Mouse (Mus musculus) cerebellum, adult 2 months (tissue): Measurements from ENCODE around the gene Dock9. TPM values are rescaled to one million over a fixed set of nuclear protein-coding genes. Genes with fewer than 3 reads are reported as not detected.

Source experiments
- DNase-seq, 2 experiments: peaks; one replicate each; pipeline ENCODE4 v3.0.0; 2021
- H3K27ac ChIP-seq: fragments of 200-500 bp; 2 replicates; pipeline ENCODE4 v1.5.1; 2012; ENCODE audit warnings: low read length, control low read depth, inconsistent platforms; ENCODE audit not compliant: insufficient read depth
- H3K27me3 ChIP-seq: fragments of 200-500 bp; 2 replicates; pipeline ENCODE4 v1.6.1; 2012; ENCODE audit warnings: inconsistent platforms, mild to moderate bottlenecking, low read length, moderate library complexity; ENCODE audit not compliant: control insufficient read depth, insufficient read depth
- H3K4me1 ChIP-seq: fragments of 200-500 bp; 2 replicates; pipeline ENCODE4 v1.6.1; 2011; ENCODE audit warnings: low read length; ENCODE audit not compliant: control insufficient read depth, insufficient read depth
- H3K4me3 ChIP-seq: fragments of 200-500 bp; replicated peaks from 2 replicates; pipeline ENCODE3; 2011; ENCODE audit warnings: mild to moderate bottlenecking, low read depth, low read length, control low read depth; ENCODE audit not compliant: insufficient read depth
- CTCF ChIP-seq: fragments of 200-500 bp; IDR thresholded peaks from 2 replicates; pipeline ENCODE4 v1.5.1; 2011; ENCODE audit warnings: low read depth, mild to moderate bottlenecking, control low read depth, low read length, moderate library complexity, borderline replicate concordance; ENCODE audit not compliant: insufficient read depth
- POLR2A ChIP-seq: fragments of 200-500 bp; IDR thresholded peaks from 2 replicates; pipeline ENCODE4 v1.6.1; 2011; ENCODE audit warnings: low read length, control low read depth, borderline replicate concordance; ENCODE audit not compliant: insufficient read depth
- WGBS: fragments of 180-500 bp; shearing (Covaris S2); methylation state at CpG from one replicate; pipeline ENCODE4 v1.1.7; 2018; 5-methylcytosine and 5-hydroxymethylcytosine counted together
- polyA plus RNA-seq: library from polyadenylated mRNA; depleted of rRNA; stranded (reverse); fragments of >200 nt; gene quantifications from 2 replicates; pipeline ENCODE4 v1.2.3, GENCODE M21; 2012

Gene Dock9
- polyA plus RNA-seq, 1 experiment, result 140 TPM

- no peak overlapping the region for H3K4me3 ChIP-seq
- TF ChIP-seq CTCF, result no peak
- no peak for TF ChIP-seq POLR2A
- WGBS, result 82% methylated on average over 6 of the region's 6 CpGs
Observed at GRCm38 (mm10) chr14:121597073-121597472, 200.6 kb downstream of the Dock9 start.

GRCm38 (mm10) chr14:121596631-121597030 lies 201.0 kb downstream of the Dock9 start:
- Histone ChIP-seq H3K27me3 (no peaks in the 10 kb centered on the region), H3K4me1 (peaks cover 9% of the 10 kb centered on the region; the same call in 1 of the 2 replicates), H3K27ac (peak overlapping the region; percentile 89), H3K4me3 (no peak overlapping the region)
- WGBS, result 14% methylated on average over 9 of the region's 9 CpGs
- TF ChIP-seq CTCF (no peak), POLR2A (no peak)
- peak; percentile 51 to 72 for DNase-seq

More at GRCm38 (mm10) chr14:121597073-121597472, 200.6 kb downstream of the Dock9 start:
- H3K4me1 ChIP-seq, result peaks cover 9% of the 10 kb centered on the region; the same call in 1 of the 2 replicates
- H3K27me3 ChIP-seq, result no peaks in the 10 kb centered on the region
- no peak for DNase-seq
- H3K27ac ChIP-seq, result peak overlapping the region; percentile 89

GRCm38 (mm10) chr14:121594684-121595083 lies 203.0 kb downstream of the Dock9 start:
- WGBS, result 69% methylated on average over 5 of the region's 5 CpGs

GRCm38 (mm10) chr14:121593313-121593929 lies 204.2 kb downstream of the Dock9 start:
- TF ChIP-seq CTCF, result no peak
- TF ChIP-seq POLR2A, result no peak
- WGBS, result 60% methylated on average over 10 of the region's 10 CpGs
- DNase-seq, result no peak
- H3K27me3 ChIP-seq, result no peaks in the 10 kb centered on the region
- H3K27ac ChIP-seq, result no peak overlapping the region
- H3K4me1 ChIP-seq, result peaks cover 16% of the 10 kb centered on the region
- no peak overlapping the region for H3K4me3 ChIP-seq

More at GRCm38 (mm10) chr14:121594684-121595083, 203.0 kb downstream of the Dock9 start:
- H3K4me1 ChIP-seq, result peaks cover 12% of the 10 kb centered on the region
- DNase-seq, result no peak
- no peak overlapping the region for H3K27ac ChIP-seq
- TF ChIP-seq CTCF (no peak), POLR2A (no peak)
- H3K4me3 ChIP-seq, result no peak overlapping the region
- H3K27me3 ChIP-seq, result no peaks in the 10 kb centered on the region

GRCm38 (mm10) chr14:121592890-121593289 lies 204.7 kb downstream of the Dock9 start:
- Histone ChIP-seq H3K4me1 (peaks cover 16% of the 10 kb centered on the region), H3K27ac (no peak overlapping the region), H3K27me3 (no peaks in the 10 kb centered on the region), H3K4me3 (no peak overlapping the region)
- TF ChIP-seq CTCF (no peak), POLR2A (no peak)
- DNase-seq, result no peak
- WGBS, result 62% methylated on average over 3 of the region's 3 CpGs

- 66% methylated on average over 9 of the region's 9 CpGs for WGBS
- DNase-seq, result no peak
- H3K4me3 ChIP-seq, result no peak overlapping the region
Observed at GRCm38 (mm10) chr14:121592356-121592755, 205.3 kb downstream of the Dock9 start.

GRCm38 (mm10) chr14:121589097-121589725 lies 208.4 kb downstream of the Dock9 start:
- no peak overlapping the region for H3K4me3 ChIP-seq
- WGBS, result 12% methylated on average over 10 of the region's 10 CpGs
- peak; percentile 74 to 78 for DNase-seq
- TF ChIP-seq POLR2A, result no peak
- peak; percentile 90 for TF ChIP-seq CTCF
- peaks cover 11% of the 10 kb centered on the region for H3K4me1 ChIP-seq
- H3K27ac ChIP-seq, result 0 out of 2 replicates have a peak overlapping the region, but pooled peaks have one; percentile 45
- H3K27me3 ChIP-seq, result no peaks in the 10 kb centered on the region

More at GRCm38 (mm10) chr14:121592356-121592755, 205.3 kb downstream of the Dock9 start:
- peaks cover 16% of the 10 kb centered on the region for H3K4me1 ChIP-seq
- H3K27ac ChIP-seq, result no peak overlapping the region
- TF ChIP-seq POLR2A (no peak), CTCF (no peak)
- no peaks in the 10 kb centered on the region for H3K27me3 ChIP-seq

- no peak overlapping the region for H3K4me3 ChIP-seq
- H3K4me1 ChIP-seq, result peaks cover 11% of the 10 kb centered on the region
- no peaks in the 10 kb centered on the region for H3K27me3 ChIP-seq
- DNase-seq, result peak in 1 of 2 experiments; percentile 74
- TF ChIP-seq CTCF, result peak; percentile 62
- TF ChIP-seq POLR2A, result no peak
- no peak overlapping the region for H3K27ac ChIP-seq
- 70% methylated on average over 4 of the region's 4 CpGs for WGBS
Observed at GRCm38 (mm10) chr14:121588451-121588850, 209.2 kb downstream of the Dock9 start.
